Mouse (Mus musculus): ENCODE results near the gene Ripor2. TPM values are rescaled to one million over a fixed set of nuclear protein-coding genes. Genes with fewer than 3 reads are reported as not detected.
A peak's percentile ranks its signal among the peaks of the same experiment; 100 is the strongest.
"Not testable (repeated sequence)": the region's sequence is repeated elsewhere in the genome, so short reads cannot be mapped to it uniquely, and the experiment has no call there.

Gene Ripor2
- total RNA-seq, 2 experiments from 2014 or later: 55.7 to 56.5 TPM

DNA sequence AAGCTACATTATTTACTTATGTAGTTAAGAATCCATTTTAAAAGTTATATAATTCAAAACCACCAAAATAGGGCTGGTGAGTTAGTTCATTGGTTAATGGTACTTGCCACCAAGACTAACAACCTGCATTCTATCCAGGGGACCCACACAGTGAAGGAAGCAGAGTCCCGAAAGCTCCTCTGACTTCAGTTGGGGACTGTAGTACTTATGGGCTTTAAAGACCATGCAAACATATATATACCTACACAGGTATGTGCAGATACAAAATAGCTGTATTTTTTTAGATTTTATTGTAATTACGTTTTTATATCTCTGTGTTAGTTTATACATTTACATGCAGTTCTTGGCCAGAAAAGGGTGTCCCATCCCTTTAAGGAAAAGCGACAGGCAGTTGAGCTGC is 174.8 kb downstream of the Ripor2 start:
- no peak for DNase-seq
- intact Hi-C loops (cut with DNase I): no loop called here

DNA sequence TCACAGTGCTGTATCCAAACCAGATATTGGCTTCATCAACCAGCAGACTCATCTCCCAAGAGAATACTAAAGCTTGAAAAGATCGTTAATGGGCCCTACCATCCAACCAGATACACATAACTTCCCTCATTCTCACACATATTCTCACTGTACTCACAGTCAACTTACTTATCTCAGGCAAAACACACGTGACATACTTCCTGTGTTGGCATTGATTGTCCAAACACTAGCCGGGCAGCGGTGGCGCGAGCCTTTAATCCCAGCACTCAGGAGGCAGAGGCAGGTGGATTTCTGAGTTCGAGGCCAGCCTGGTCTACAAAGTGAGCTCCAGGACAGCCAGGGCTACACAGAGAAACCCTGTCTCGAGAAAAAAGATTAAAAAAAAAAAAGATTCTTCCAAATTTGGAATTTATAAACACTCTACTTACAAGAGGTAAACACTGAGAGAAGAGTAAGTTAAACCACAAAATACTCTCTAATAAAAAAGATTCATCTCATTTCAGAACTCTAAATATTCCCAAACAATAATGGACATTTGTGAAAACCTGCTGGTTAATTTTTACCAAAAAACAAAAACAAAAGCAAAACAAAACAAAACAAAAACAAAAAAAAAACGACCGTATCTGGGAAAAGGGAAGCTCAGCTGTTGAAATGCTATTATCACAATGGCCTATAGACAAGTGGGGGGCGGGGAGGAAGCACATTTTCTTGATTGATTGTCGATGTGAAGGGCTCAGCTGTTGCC is 176.0 kb downstream of the Ripor2 start:
- no peak for DNase-seq
- intact Hi-C loops (cut with DNase I): no loop called here

DNA sequence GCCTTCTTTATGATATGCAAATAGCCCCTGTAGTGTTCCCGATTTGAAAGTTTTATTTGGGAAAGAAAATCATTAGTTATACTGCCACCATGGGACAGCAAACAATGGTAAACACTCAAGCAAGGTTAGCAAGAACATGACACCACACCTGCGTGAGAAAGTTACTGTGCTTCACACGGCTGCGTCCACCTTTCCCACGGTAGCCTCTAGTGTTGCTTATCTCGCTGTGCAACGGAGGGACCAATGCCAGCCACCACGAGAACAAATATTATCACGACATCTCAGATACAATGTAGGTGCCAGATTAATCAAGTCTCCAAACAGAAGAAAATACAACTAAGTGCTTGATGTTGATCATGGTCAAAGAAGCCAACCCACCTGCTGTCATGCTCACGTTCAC is 177.5 kb downstream of the Ripor2 start:
- intact Hi-C loops (cut with DNase I): no loop called here
- DNase-seq: no peak

DNA sequence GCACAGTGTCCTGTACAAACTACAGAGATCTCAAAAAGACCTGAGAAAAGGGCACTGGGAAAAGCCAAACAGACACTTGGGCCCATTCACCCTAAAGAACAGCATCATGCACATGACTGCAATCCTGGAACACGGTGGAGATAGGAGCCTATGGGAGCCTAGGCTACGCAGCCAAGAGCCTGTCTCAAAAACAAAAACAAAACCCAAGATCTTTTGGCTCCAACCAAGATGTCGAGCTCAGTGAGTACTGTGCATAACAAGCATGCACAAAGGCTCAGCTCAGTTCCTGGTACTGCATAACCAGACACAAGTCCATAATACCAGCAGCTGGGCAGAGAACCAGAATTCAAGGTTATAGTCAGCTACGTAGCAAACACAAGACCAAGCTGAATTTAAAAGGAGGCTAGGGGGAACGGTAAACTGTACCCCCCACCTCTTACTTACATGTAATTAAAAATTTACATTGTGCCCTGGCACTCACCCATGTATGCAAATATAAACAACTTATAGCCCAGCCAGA is 178.4 kb downstream of the Ripor2 start:
- intact Hi-C loops (cut with DNase I): no loop called here

DNA sequence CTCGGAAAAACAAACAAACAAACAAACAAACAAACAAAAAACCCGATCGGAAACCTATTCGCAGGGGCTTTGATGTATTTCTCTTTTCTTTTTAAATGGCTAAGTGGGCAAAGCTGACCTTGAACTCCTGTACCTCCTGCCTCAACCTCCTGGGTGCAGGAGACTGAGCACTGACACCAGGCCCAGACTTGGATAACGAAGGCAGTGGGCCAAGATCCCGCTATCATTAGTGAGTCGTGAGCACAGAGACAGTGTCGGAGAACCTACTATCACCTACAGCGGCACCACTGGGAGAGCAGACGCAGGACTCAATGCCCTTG is 179.1 kb downstream of the Ripor2 start:
- intact Hi-C loops (cut with DNase I): no loop called here

More for the DNA sequence above, 178.4 kb downstream of the Ripor2 start:
- no peak for DNase-seq

DNA sequence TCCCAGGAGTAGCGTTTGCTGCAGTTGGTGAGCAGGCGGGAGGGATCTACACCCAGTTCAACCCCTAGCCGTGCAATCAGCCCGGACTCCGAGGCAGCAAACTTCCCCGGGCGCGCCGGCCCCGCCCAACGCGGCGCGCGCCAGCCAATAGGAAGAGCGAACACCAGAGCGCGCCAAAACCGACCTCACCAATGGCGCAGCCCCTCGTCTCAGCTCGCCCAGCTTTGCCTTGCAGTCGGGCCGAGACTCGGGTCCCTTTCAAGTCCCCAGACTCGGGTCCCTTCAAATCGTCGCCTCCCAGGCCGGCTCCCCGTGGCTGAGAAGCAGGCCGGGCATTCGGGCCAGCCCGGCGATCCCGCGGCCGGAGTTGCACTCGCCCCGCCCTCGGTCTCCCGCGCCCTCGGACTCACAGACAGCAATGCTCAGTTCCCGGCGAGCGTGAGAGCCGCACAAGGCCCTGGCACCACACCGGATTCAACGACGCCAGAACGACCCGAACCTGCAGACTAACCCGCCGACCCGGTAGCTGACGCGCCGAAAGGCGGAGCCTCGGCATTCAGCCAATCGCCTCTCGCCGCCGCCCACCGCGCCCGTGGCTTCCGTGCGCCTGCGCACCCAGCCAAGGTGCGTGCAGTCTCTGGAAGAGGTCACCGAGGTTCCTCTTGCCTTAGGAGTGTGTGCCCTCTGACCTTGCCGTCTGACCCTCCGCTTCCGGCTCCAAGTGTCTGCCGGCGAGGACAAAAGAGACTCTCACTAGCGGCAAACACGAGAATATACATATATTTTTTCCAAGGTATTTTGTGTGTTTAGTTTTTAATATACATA is 179.6 kb downstream of the Ripor2 start, which contains the start of gene Gmnn:
TSS of gene Gmnn (minus strand) at position 521 of the 825 bp plus-strand sequence.
- peak; percentile 86 for DNase-seq
- intact Hi-C loops (cut with DNase I): no loop called here

More for the DNA sequence above, 179.1 kb downstream of the Ripor2 start:
- DNase-seq: no peak

DNA sequence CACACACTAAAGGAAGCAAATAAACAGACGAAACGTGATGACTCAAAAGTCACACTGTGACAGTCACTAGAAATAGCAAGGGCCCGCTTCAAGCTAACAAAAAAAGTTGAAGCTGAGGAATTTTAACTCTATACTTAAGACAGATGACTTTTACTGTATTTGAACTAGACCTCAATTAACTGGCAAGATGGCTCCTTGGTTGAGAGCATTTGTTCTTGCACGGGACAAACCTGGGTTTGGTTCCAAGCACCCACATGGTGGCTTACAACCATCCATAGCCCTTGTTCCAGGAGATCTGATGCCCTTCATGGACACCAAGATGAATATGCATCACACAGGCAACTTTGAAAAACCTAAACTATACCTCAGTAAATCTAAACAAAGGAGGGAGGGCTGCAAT is 180.3 kb downstream of the Ripor2 start:
- no peak for DNase-seq
- intact Hi-C loops (cut with DNase I): no loop called here

DNA sequence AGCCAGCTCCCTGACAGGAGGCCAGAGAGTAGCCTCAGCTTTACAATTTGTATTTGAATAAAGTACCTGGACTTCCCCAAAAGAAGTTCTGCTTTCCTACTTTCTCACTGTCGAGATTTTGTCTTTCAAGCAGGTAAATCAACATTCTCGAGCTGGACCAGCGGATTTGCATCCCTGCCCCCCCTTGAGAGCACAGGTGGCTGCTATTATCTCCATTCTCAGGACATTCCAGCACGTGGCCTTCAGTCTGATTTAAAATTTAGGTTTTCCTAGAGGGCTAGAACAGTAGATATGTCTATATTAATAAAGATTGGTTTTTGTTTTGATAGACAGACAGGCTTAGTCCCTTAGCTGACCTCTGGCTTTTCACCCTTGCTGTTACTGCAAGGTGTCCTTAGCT is 185.8 kb downstream of the Ripor2 start:
- DNase-seq; intact Hi-C loops (cut with DNase I): not testable (repeated sequence)

DNA sequence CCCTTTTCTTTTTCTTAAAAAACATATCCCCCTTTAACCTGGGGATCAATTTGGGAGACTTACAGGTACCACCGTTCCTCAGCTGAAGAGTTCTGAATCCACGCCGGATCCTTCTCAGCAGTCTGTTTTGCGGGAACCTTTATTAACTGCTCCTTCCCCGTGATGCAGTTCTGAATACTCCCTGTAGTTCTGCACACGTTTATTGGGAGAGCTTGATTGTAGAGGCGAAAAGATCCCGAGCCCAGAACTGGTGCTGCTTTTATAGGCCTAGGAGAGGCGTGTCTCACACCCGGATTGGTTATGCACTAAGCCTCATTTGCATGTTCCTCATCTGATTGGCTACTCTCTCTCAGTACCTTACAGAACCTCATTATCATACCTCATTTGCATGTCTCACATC is 189.5 kb downstream of the Ripor2 start:
- DNase-seq; intact Hi-C loops (cut with DNase I): not testable (repeated sequence)

DNA sequence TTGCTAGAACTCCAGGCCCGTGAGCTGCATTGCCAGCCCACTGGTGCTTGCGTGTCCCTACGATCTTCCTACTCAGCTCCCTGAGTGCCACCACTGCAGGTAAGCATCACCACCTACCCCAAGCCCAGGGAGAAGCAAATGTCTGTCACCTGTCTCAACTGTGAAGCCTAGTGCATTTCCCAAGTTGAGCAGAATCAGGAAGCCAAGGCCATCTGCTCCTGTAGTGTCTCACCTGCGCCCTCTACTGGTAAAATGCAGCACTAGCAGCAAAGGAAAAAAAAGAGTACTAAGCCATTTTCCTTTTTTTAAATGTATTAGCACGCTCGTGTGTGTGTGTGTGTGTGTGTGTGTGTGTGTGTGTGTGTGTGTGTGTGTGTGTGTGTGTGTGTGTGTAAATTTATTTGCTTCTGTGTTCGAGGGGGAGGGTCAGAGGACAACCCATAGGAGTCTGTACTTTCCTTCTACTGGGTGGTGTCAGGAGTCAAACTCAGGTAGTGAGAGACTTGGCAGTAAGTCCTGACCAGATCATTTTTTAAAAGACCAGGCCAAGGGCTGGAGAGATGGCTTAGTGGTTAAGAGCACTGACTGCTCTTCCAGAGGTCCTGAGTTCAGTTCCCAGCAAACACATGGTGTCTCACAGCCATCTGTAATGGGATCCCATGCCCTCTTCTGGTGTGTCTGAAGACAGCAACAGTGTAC is 194.3 kb downstream of the Ripor2 start:
- intact Hi-C loops (cut with DNase I): no loop called here
- DNase-seq: peak; percentile 36

DNA sequence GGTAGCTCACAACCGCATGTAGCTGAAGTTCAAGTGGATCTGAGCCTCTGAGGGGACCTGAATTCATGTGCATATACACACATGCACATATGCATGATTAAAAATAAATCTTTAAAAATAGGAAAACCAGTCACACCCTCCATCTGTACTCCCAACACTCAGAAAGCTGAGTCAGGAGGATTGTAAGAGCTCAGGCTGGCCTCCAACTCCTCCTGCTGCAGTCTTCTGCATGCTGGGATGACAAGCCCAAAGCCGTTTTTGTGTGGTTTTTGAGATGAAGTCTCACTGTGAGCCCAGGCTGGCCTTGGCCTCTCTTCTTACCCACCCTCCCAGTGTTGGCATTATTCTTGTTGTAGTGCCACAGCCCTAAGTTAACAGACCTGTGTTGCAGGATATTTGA is 196.0 kb downstream of the Ripor2 start:
- intact Hi-C loops (cut with DNase I): no loop called here
- DNase-seq: no peak

DNA sequence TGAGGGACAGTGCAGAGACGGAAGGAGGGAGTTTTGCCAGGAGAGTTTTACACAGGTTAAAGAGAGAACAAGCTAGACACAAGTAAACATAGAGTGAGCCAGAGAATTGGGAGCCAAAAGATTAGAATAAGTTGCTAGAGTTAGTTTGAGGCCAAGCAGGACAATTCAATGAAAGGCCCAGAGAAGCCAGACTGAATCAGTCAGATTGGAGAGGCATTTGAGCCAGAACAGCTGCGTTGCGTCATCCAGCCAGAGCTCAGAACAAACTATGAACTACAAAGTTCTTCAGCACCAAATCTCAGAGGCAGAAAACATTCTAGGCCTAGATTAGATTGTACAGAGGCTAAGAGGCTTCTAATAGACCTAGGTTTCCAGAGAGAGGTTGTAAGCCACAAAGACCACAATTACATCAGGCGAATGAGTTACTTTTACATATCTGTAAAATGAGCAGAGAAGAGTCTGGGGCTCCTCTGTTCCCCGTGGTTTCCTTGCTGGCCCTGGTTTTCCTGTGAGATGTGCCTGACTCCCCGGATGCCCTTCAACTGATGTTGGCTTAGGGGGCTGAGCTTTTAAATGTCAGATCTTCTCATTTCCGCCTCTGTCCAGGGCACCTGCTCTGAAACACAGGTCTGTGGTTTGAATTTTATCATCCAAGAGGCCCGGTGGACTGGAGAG is 196.9 kb downstream of the Ripor2 start:
- intact Hi-C loops (cut with DNase I): no loop called here
- DNase-seq: no peak

DNA sequence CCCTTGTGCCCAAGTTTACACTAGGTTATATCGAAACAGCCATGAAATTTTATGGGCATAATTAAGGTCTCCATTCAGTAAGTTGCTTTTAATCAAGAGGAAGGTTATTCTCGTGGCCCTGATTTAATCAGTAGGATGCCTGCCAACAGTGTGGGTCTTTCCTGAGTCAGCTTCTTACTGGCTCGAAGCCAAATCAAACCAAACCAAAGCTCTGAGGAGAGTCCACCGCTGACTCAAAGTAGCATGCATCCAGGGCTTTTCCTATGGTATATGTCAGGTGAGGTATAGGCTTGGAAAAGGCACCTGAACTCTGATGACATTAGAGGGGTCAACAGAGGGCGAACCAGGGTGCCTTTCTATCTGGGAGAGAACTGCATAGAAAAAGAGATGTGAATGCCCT is 199.9 kb downstream of the Ripor2 start:
- DNase-seq: no peak
- intact Hi-C loops (cut with DNase I): no loop called here

Other genes with a start within 250 kb of the Ripor2 start
- not detected for gene Armh2, start 159.0 kb downstream of the Ripor2 start, total RNA-seq (2021)
- 1 to 10 TPM; 4.0 to 5.5 TPM for gene Gmnn, start 179.7 kb downstream of the Ripor2 start, total RNA-seq (2021)
- 100 to 1,000 TPM; 219 to 228 TPM for gene BC005537, start 219.5 kb downstream of the Ripor2 start, total RNA-seq (2021)
- 10 to 100 TPM; 37.2 to 38.3 TPM for gene Acot13, start 249.4 kb downstream of the Ripor2 start, total RNA-seq (2021)
- gene Tdp2, start 249.5 kb downstream of the Ripor2 start, total RNA-seq (2021): 10 to 100 TPM; 22.4 to 22.6 TPM